Mouse (Mus musculus) embryonic facial prominence, embryonic 15.5 days (tissue): Measurements from ENCODE around the gene Cap2. TPM values are rescaled to one million over a fixed set of nuclear protein-coding genes. Genes with fewer than 3 reads are reported as not detected.
A peak's percentile ranks its signal among the peaks of the same experiment; 100 is the strongest.

Experiments
- ATAC-seq: fragments of 200-750 bp; cut with Nextera tagmentation; 2 replicates; pipeline ENCODE4 v1.8.0; 2017; ENCODE audit warnings: low read depth, moderate TSS enrichment; ENCODE audit not compliant: insufficient number of reproducible peaks, low FRiP score, low TSS enrichment
- H3K27ac ChIP-seq: fragments of 300-500 bp; sonication (generic); replicated peaks from 2 replicates; pipeline ENCODE4 v1.5.1; 2015; ENCODE audit warnings: mild to moderate bottlenecking, inconsistent platforms
- H3K27me3 ChIP-seq: fragments of 300-500 bp; sonication (generic); 2 replicates; pipeline ENCODE4 v1.6.1; 2015; ENCODE audit warnings: inconsistent platforms
- H3K36me3 ChIP-seq: fragments of 300-500 bp; sonication (generic); 2 replicates; pipeline ENCODE4 v1.6.1; 2015; ENCODE audit warnings: mild to moderate bottlenecking, inconsistent platforms
- H3K4me1 ChIP-seq: fragments of 300-500 bp; sonication (generic); 2 replicates; pipeline ENCODE4 v1.6.1; 2015; ENCODE audit warnings: inconsistent platforms
- H3K4me2 ChIP-seq: fragments of 300-500 bp; sonication (generic); replicated peaks from 2 replicates; pipeline ENCODE4 v1.6.1; 2015; ENCODE audit warnings: mild to moderate bottlenecking, inconsistent platforms
- H3K4me3 ChIP-seq: fragments of 300-500 bp; sonication (generic); replicated peaks from 2 replicates; pipeline ENCODE4 v1.5.1; 2015; ENCODE audit warnings: mild to moderate bottlenecking, inconsistent platforms
- H3K9ac ChIP-seq: fragments of 300-500 bp; sonication (generic); 2 replicates; pipeline ENCODE4 v1.6.1; 2015; ENCODE audit warnings: inconsistent platforms
- H3K9me3 ChIP-seq: fragments of 300-500 bp; sonication (generic); replicated peaks from 2 replicates; pipeline ENCODE4 v1.6.1; 2016; ENCODE audit warnings: inconsistent platforms
- WGBS: fragments of 180-500 bp; shearing (Covaris S2); methylation state at CpG from one replicate; pipeline ENCODE4 v1.1.7; 2015; 5-methylcytosine and 5-hydroxymethylcytosine counted together
- polyA plus RNA-seq: library from polyadenylated mRNA; unstranded; fragments of >200 nt; fragmentation: Nextera tagmentation; extraction: Ambion mirVana; gene quantifications from 2 replicates; pipeline ENCODE4 v1.2.1, GENCODE M21; 2015

Cap2 gene
- polyA plus RNA-seq, 1 experiment from 2014 or later, result 20.1 TPM

GRCm38 (mm10) chr13:46569469-46569868 is 67.8 kb downstream of the Cap2 start:
- Histone ChIP-seq H3K27ac (no peak overlapping the region), H3K27me3 (no peaks in the 10 kb centered on the region), H3K9ac (no peak overlapping the region), H3K4me3 (no peak overlapping the region), H3K4me1 (peaks cover 14% of the 10 kb centered on the region), H3K9me3 (no peaks in the 10 kb centered on the region), H3K36me3 (no peaks in the 10 kb centered on the region), H3K4me2 (no peak overlapping the region)
- WGBS, result 72% methylated on average over 8 of the region's 8 CpGs
- ATAC-seq, result no peak

- Histone ChIP-seq H3K9ac (no peak overlapping the region), H3K4me2 (peak overlapping the region; percentile 26), H3K36me3 (no peaks in the 10 kb centered on the region), H3K27me3 (no peaks in the 10 kb centered on the region), H3K27ac (peak overlapping the region; percentile 22; the same call in 1 of the 2 replicates), H3K4me3 (no peak overlapping the region), H3K9me3 (no peaks in the 10 kb centered on the region), H3K4me1 (peaks cover 14% of the 10 kb centered on the region)
- no peak for ATAC-seq
- WGBS, result 13% methylated on average over 12 of the region's 12 CpGs
Observed at GRCm38 (mm10) chr13:46571141-46571592, 69.5 kb downstream of the Cap2 start.

- Histone ChIP-seq H3K36me3 (no peaks in the 10 kb centered on the region), H3K27me3 (no peaks in the 10 kb centered on the region), H3K27ac (peak overlapping the region; percentile 31), H3K4me1 (peaks cover 14% of the 10 kb centered on the region), H3K4me3 (no peak overlapping the region), H3K9ac (no peak overlapping the region), H3K9me3 (no peaks in the 10 kb centered on the region), H3K4me2 (peak overlapping the region; percentile 28)
- WGBS, result 38% methylated on average over 11 of the region's 11 CpGs
- ATAC-seq, result peak; percentile 77
Observed at GRCm38 (mm10) chr13:46571961-46572647, 70.5 kb downstream of the Cap2 start.

- peak overlapping the region; percentile 31 for H3K27ac ChIP-seq
- peaks cover 14% of the 10 kb centered on the region for H3K4me1 ChIP-seq
- WGBS, result 31% methylated on average over 9 of the region's 9 CpGs
- no peak for ATAC-seq
- no peaks in the 10 kb centered on the region for H3K36me3 ChIP-seq
- H3K27me3 ChIP-seq, result no peaks in the 10 kb centered on the region
- no peak overlapping the region for H3K4me3 ChIP-seq
- H3K4me2 ChIP-seq, result peak overlapping the region; percentile 28
- no peak overlapping the region for H3K9ac ChIP-seq
- H3K9me3 ChIP-seq, result no peaks in the 10 kb centered on the region
Observed at GRCm38 (mm10) chr13:46572648-46573163, 71.1 kb downstream of the Cap2 start.

GRCm38 (mm10) chr13:46574201-46574600 is 72.6 kb downstream of the Cap2 start:
- Histone ChIP-seq H3K9ac (no peak overlapping the region), H3K27me3 (no peaks in the 10 kb centered on the region), H3K4me2 (no peak overlapping the region), H3K9me3 (no peaks in the 10 kb centered on the region), H3K27ac (no peak overlapping the region), H3K4me1 (peaks cover 14% of the 10 kb centered on the region), H3K36me3 (no peaks in the 10 kb centered on the region), H3K4me3 (no peak overlapping the region)
- 79% methylated on average over 5 of the region's 5 CpGs for WGBS
- ATAC-seq, result no peak

GRCm38 (mm10) chr13:46574707-46575106 is 73.1 kb downstream of the Cap2 start:
- Histone ChIP-seq H3K4me3 (no peak overlapping the region), H3K9ac (no peak overlapping the region), H3K4me1 (peaks cover 14% of the 10 kb centered on the region), H3K4me2 (no peak overlapping the region), H3K27me3 (no peaks in the 10 kb centered on the region), H3K9me3 (no peaks in the 10 kb centered on the region), H3K27ac (no peak overlapping the region), H3K36me3 (no peaks in the 10 kb centered on the region)
- ATAC-seq, result no peak
- WGBS, result 72% methylated on average over 4 of the region's 4 CpGs

- Histone ChIP-seq H3K9ac (no peak overlapping the region), H3K4me3 (no peak overlapping the region), H3K27me3 (no peaks in the 10 kb centered on the region), H3K4me1 (peaks cover 5% of the 10 kb centered on the region; the same call in 1 of the 2 replicates), H3K27ac (no peak overlapping the region), H3K36me3 (no peaks in the 10 kb centered on the region), H3K4me2 (no peak overlapping the region), H3K9me3 (no peaks in the 10 kb centered on the region)
- no peak for ATAC-seq
- WGBS, result 72% methylated on average over 7 of the region's 7 CpGs
Observed at GRCm38 (mm10) chr13:46584860-46585259, 83.2 kb downstream of the Cap2 start.

- 0 out of 2 replicates have a peak overlapping the region, but pooled peaks have one; percentile 6 for H3K4me2 ChIP-seq
- peaks cover 5% of the 10 kb centered on the region; the same call in 1 of the 2 replicates for H3K4me1 ChIP-seq
- no peak overlapping the region for H3K27ac ChIP-seq
- H3K9me3 ChIP-seq, result no peaks in the 10 kb centered on the region
- no peak; the same call in 1 of the 2 replicates for ATAC-seq
- no peaks in the 10 kb centered on the region for H3K27me3 ChIP-seq
- no peaks in the 10 kb centered on the region for H3K36me3 ChIP-seq
- 30% methylated on average over 17 of the region's 17 CpGs for WGBS
- H3K4me3 ChIP-seq, result no peak overlapping the region
- H3K9ac ChIP-seq, result no peak overlapping the region
Observed at GRCm38 (mm10) chr13:46587717-46588289, 86.2 kb downstream of the Cap2 start.

- peaks cover 5% of the 10 kb centered on the region; the same call in 1 of the 2 replicates for H3K4me1 ChIP-seq
- ATAC-seq, result no peak
- H3K36me3 ChIP-seq, result no peaks in the 10 kb centered on the region
- H3K9me3 ChIP-seq, result no peaks in the 10 kb centered on the region
- no peak overlapping the region for H3K27ac ChIP-seq
- 90% methylated on average over 5 of the region's 5 CpGs for WGBS
- no peak overlapping the region for H3K4me2 ChIP-seq
- H3K4me3 ChIP-seq, result no peak overlapping the region
- H3K9ac ChIP-seq, result no peak overlapping the region
- no peaks in the 10 kb centered on the region for H3K27me3 ChIP-seq
Observed at GRCm38 (mm10) chr13:46588606-46589005, 87.0 kb downstream of the Cap2 start.

GRCm38 (mm10) chr13:46590885-46591284 is 89.2 kb downstream of the Cap2 start:
- ATAC-seq, result no peak
- no peak overlapping the region for H3K4me3 ChIP-seq
- H3K9me3 ChIP-seq, result no peaks in the 10 kb centered on the region
- H3K4me2 ChIP-seq, result no peak overlapping the region
- no peaks in the 10 kb centered on the region for H3K27me3 ChIP-seq
- peaks cover 5% of the 10 kb centered on the region; the same call in 1 of the 2 replicates for H3K4me1 ChIP-seq
- no peaks in the 10 kb centered on the region for H3K36me3 ChIP-seq
- WGBS, result 83% methylated on average over 4 of the region's 4 CpGs
- H3K27ac ChIP-seq, result no peak overlapping the region
- H3K9ac ChIP-seq, result no peak overlapping the region

- no peaks in the 10 kb centered on the region for H3K36me3 ChIP-seq
- ATAC-seq, result no peak
- 76% methylated on average over 5 of the region's 5 CpGs for WGBS
- H3K9me3 ChIP-seq, result no peaks in the 10 kb centered on the region
- H3K27ac ChIP-seq, result no peak overlapping the region
- H3K9ac ChIP-seq, result no peak overlapping the region
- H3K4me3 ChIP-seq, result no peak overlapping the region
- H3K27me3 ChIP-seq, result no peaks in the 10 kb centered on the region
- no peak overlapping the region for H3K4me2 ChIP-seq
- H3K4me1 ChIP-seq, result no peaks in the 10 kb centered on the region
Observed at GRCm38 (mm10) chr13:46600694-46601093, 99.0 kb downstream of the Cap2 start.
